Mouse (Mus musculus): ENCODE results near the gene Sorbs1.

The Sorbs1 gene

DNA sequence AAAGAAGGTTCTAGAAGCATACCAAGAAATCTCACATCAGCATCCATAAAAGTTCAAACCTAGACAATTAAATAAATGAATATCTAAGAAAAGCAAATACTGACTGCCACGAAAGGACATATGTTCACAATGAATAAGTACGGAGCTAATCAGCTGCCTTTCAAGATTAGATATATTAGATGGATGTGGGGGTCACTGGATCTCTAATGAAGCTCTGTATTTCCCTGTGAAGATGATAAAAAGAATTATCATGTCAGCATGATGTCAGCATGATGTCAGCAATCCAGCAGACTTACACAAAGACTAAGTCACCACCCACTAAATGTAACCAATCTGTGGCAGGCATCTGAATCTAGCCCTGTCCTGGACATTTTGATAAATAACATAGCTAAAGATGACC is 77.8 kb downstream of the Sorbs1 start:
- no peak for DNase-seq

DNA sequence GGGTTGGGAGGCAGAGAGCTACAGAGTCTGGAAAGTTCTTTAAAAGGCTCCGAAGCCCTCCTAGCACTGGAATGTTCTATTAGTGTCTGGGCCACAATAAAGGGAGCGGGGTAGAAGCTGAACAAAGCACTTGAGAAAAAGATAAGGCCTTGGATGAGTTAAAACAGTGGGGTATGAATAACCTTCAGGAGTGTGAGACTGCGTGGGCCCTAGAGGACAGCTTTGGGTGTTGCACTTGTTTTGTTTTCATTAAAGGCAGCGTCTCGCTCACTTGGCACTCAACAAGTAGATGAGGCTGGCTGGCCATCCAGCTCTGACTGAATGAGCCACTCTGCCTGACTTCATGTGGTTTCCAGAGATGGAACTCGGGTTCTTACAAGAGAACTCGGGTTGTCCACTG is 78.5 kb downstream of the Sorbs1 start:
- no peak for DNase-seq

DNA sequence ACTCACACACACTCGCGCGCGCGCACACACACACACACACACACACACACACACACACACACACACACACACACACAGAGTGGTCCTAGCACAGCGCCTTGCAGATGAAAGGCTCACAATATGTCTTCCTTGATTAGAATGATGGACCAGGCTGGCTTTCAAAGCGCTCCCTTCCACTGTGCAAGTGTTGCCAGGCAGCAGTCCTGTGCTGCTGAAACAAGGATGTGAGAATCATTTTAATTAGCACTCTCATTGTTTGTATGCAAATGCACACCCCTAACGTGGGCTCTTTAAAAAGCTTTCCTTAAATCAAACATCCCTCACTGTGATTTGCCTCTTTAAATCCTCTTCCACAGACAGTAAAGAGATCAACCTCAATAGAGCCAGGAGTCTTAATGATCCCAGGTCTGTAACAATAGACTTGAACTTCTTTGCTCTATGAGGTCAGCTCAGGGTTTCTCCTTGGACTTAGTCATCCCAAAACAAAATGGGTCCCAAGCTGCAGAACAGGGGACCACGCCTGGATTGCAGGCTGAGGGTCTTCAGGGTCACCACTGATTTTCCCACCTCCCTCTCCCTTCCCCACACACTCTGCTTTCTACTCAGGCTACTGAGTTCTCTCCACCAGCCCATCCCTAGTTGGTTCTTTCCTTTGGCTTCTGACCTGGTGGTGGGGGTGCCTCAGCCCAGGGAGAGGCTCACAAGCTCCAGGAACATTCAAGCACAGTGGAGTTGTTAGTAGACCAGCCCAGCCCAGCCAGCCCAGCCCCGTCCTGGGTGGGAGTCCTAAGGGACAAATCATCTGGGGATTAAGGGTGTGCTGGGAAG is 79.3 kb downstream of the Sorbs1 start:
- no peak for DNase-seq

DNA sequence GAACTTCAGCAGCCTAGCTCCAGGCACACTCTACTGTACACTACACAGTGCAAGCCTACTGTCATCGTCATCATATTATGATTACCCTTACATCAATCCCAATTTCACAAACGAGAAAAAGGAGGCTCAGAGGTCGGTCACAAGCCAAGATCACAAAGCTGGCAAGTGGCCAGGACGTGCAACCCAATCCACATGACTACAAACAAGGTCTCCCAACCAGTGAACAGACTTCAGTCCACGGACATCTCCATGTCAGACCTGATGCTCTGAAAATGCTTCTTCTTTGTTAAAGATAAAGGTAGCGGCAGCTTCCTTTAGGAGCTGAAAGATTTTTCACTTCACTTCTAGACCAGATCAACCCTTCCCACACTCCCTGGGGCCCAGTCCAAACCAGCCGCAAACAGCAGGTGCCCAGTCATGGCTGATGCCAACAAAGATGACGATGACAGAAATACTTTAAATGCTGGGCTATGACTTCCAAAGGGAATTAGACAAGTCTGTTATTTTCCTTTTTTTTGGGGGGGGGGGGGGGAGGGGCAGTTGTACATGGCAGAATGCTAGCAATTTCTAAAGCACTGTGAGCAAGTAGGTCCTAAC is 80.2 kb downstream of the Sorbs1 start:
- no peak for DNase-seq

GRCm38 (mm10) chr19:40431969-40432368 is 81.6 kb downstream of the Sorbs1 start:
- DNase-seq = peak; percentile 82

DNA sequence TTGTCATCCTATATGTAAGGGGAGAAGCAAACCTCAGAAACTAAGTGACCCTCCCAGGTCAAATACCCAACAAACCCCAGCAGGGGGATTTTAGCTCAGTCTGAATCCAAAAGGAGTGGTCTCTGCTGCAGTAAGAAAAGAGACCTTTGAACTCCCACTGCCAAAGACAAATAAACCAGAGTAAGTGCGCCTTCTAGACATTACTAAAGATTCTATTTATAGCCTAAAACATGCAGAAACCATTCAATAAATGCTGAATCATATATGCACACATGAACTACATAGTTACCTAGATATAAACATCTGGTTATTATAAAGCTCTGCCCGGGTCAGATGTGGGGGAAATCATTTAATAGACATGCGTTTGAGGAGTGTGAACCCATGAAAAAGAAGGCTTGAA is 84.0 kb downstream of the Sorbs1 start:
- no peak for DNase-seq

DNA sequence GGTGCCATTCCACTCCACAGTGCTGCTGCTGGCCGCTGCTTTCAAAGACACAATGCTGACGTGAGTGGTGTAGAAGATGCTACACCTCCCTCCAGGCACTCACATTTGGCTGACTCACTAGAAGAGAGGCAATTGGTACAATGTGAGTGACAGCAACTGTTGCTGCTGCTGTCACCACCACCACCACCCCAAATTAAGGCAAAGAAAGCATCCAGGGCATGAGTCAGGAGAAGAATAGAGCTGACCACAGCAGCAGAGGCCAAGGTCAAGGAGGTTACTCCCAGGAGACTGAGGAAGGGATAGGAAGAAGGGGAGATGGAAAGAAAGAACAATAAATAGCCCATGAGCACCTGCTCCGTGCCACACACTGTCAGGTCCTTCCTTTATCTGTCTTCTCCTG is 84.4 kb downstream of the Sorbs1 start:
- no peak for DNase-seq

DNA sequence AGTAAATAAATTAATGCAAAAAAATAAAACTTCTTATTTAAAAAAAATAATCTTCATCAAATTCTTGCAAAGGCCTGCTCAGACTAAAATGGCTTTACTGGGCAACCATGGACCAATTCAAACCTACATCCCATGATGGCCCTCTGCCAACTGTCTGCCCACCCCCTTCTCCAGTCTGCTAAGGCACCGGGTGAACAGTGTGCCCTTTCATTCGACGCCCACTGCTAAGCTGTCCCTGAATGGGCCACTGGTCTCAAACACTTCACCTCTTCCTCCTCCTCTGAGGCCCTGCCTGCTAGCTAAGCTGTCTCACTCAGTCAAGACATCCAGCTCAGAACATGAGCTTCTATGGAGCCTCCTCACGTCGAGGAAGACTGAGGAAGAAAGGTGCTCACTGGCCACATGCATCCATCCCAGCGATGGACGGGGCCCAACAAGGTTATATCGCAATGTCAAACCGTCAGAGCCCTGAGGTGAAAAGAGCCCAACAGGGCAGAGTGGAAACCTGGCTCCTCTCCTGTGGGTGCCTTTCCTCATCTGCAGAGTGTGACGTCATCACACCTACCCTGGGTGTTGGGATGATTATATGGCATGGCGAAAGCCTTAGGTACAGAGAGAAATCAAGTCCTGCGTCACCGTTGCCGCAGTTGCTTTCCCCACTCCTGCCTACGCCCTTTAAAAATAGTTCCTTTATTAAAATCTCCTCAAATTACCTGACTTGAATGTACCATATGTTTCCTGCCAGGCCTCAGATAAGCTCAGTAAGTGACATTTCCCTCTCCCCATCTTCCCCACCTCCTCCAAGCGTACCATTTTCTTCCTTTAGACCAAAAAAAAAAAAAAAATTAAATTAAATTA is 87.2 kb downstream of the Sorbs1 start:
- DNase-seq = no peak

GRCm38 (mm10) chr19:40425326-40425725 is 88.3 kb downstream of the Sorbs1 start:
- DNase-seq = no peak

DNA sequence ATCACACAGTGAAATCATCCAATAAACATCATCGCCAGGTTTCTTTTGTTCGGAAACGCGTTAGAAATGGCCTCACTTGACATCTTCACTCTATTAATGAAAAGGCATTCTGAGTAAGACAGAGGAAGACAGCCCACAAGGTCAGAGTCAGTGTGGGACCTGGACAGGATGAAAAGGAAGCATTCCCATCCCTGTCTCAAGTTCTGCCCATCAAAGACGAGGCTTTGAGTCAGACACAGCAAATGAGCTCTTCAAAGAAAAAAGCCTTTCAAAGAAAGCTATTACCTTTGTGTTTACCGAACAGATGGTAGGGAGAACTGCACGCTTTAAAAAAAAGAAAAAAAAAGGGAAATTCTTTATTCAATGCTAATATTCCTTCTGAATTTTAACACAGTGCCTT is 92.5 kb downstream of the Sorbs1 start:
- no peak for DNase-seq

- DNase-seq = no peak
These were observed 94.3 kb downstream of the Sorbs1 start for GRCm38 (mm10) chr19:40419315-40419714.

- no peak for DNase-seq
These were observed 96.3 kb downstream of the Sorbs1 start for GRCm38 (mm10) chr19:40417155-40417821.

GRCm38 (mm10) chr19:40415725-40416124 is 97.9 kb downstream of the Sorbs1 start:
- no peak for DNase-seq

GRCm38 (mm10) chr19:40414798-40415475 is 98.6 kb downstream of the Sorbs1 start:
- DNase-seq = no peak

GRCm38 (mm10) chr19:40414386-40414785 is 99.2 kb downstream of the Sorbs1 start:
- DNase-seq = no peak

GRCm38 (mm10) chr19:40411379-40411813 is 102.2 kb downstream of the Sorbs1 start:
- DNase-seq = no peak

GRCm38 (mm10) chr19:40410511-40410910 is 103.1 kb downstream of the Sorbs1 start:
- no peak for DNase-seq

DNA sequence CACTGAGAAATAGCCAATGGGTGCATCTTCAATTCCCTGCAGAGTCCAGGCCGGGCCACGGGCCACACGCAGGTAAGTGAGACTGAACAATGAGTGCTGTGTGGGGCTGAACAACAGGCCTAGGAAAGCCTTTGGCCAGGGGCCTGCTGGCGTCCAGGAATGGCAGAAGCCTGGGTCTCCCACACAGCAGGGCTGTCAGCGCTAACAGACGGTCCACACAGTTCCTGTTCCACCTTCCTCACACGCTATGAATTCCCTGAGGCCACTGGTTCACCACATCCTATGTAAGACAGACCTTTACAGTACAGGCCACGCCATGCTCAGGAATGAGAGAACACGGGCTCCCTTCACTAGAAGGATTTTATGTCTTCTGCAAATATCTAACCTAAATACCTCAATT is 103.5 kb downstream of the Sorbs1 start:
- no peak for DNase-seq

- no peak for DNase-seq
These were observed 104.0 kb downstream of the Sorbs1 start for GRCm38 (mm10) chr19:40409500-40410035.

DNA sequence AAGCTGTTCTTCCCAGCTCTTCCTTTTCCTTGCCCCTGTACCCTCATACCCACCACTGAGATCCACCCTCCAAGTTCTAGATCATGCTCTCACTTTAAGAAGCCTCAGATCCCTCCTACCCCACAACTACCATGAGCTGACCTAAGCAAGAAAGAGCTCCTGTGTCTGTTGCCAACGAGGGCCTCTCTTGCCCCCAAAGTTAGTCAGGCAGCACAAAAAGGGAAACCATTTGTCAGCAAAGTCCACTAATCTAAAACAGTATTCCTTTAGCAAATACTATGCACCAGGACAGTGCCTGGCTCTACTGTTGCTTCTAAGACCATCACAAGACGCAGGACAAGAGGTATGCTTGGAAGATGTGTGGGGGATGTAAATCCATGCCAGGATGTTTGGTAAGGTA is 106.4 kb downstream of the Sorbs1 start:
- no peak for DNase-seq

- DNase-seq = no peak
These were observed 106.9 kb downstream of the Sorbs1 start for GRCm38 (mm10) chr19:40406661-40407060.

DNA sequence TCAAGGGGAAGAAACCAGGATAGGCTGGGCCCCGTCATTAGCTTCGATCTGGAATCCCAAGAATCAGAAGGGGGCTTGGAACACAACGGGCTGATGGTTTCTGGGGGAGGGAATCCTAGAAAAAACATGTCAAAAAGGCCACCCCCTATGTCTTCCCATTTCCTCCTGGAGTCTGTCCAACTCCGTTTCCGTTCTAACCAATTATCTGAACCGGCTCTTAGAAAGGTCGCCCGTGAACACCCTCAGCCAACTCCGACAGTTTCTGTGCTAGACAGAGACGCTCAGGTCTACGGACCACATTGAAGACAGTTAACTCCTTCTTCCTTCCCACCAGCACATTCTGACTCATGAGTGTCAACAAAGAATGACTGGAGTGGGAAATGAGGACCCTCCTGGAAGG is 107.8 kb downstream of the Sorbs1 start:
- peak; percentile 47 for DNase-seq

All from lung, postnatal 36 days (tissue).